In the genomic region with DNA sequence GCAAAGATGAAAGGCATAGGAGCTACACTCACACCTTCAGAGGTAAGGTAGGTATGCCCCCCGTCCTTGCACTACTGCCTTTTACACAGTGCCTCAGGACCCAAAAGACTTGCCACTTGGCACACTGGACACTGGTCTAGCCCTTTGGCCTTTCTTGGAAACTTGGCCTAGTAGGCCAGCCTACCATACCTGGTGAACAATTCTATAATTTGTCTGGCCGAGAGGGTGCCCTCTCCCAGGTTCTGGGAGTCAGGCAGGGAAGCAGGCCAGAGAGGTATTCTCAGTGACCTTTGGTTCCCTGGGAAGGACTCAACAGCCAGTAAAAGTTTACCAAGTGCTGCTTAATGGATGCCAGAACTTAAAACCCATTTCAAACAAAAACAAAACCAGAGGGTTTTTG, we compare ENCODE assay signal across 16 mouse cellular contexts. TPM values are rescaled to one million over a fixed set of nuclear protein-coding genes. Genes with fewer than 3 reads are reported as not detected.
"Had no signal": no experiment of that assay in that cellular context is flagged by ENCODE, and none has a peak within 500 bp of the region (broad histone marks: within the 10 kb centered on the region; RNA-seq: fewer than 3 reads in every experiment).

No protein-coding gene starts in this region.

- H3K36me3 ChIP-seq: hindbrain, embryonic 13.5 days; liver, embryonic 13.5 days; midbrain, embryonic 12.5 days; midbrain, embryonic 15.5 days; neural tube, embryonic 12.5 days had no signal

- DNase-seq: layer of hippocampus, adult 9-11 months; liver, embryonic 13.5 days; lung, embryonic 14.5 days; retina, postnatal 1 day; right cerebral cortex, postnatal 25 days; thymus, adult 18-20 months had no signal

- H3K4me2 ChIP-seq: hindbrain, embryonic 13.5 days; liver, embryonic 13.5 days; lung, embryonic 14.5 days; midbrain, embryonic 12.5 days; midbrain, embryonic 15.5 days; neural tube, embryonic 12.5 days had no signal

- H3K9ac ChIP-seq: hindbrain, embryonic 13.5 days; liver, embryonic 13.5 days; lung, embryonic 14.5 days; midbrain, embryonic 12.5 days; midbrain, embryonic 15.5 days; neural tube, embryonic 12.5 days had no signal

- H3K27me3 ChIP-seq: midbrain, embryonic 15.5 days; neural tube, embryonic 12.5 days had no signal

- H3K4me1 ChIP-seq: hindbrain, embryonic 13.5 days; liver, embryonic 13.5 days; midbrain, embryonic 12.5 days; midbrain, embryonic 15.5 days; neural tube, embryonic 12.5 days had no signal

- H3K9me3 ChIP-seq: hindbrain, embryonic 13.5 days; liver, embryonic 13.5 days; midbrain, embryonic 12.5 days; midbrain, embryonic 15.5 days; neural tube, embryonic 12.5 days had no signal

- H3K27ac ChIP-seq: hindbrain, embryonic 13.5 days; layer of hippocampus, adult 2 months; liver, embryonic 13.5 days; macrophage; midbrain, embryonic 12.5 days; midbrain, embryonic 15.5 days; neural tube, embryonic 12.5 days had no signal

- H3K4me3 ChIP-seq: hindbrain, embryonic 13.5 days; layer of hippocampus, adult 2 months; liver, embryonic 13.5 days; midbrain, embryonic 12.5 days; midbrain, embryonic 15.5 days; neural tube, embryonic 12.5 days had no signal

- ATAC-seq: hindbrain, embryonic 16.5 days; intestine, embryonic 16.5 days; lung, postnatal 0 days; midbrain, embryonic 15.5 days had no signal

RNA-seq across cellular contexts. Expression of gene Pif1, which starts 34.7 kb away (rescaled TPM):
- total RNA-seq: neutrophil, adult 5-6 weeks had no signal
